Mouse (Mus musculus) heart, postnatal 0 days (tissue): ENCODE results near the gene Rab24. TPM values are rescaled to one million over a fixed set of nuclear protein-coding genes. Genes with fewer than 3 reads are reported as not detected.

ENCODE experiments used
- ATAC-seq: fragments of 200-750 bp; cut with Nextera tagmentation; 2 replicates; pipeline ENCODE4 v1.8.0; 2017; ENCODE audit warnings: low read depth, moderate number of reproducible peaks, moderate library complexity; ENCODE audit not compliant: insufficient read depth
- DNase-seq: peaks from one replicate; pipeline ENCODE4 v3.0.0-alpha.2; 2016; ENCODE audit warnings: low spot score
- H3K27ac ChIP-seq: fragments of 300-500 bp; sonication (generic); 2 replicates; pipeline ENCODE4 v1.5.1; 2014; ENCODE audit warnings: low read depth, mild to moderate bottlenecking
- H3K27me3 ChIP-seq: fragments of 300-500 bp; sonication (generic); 2 replicates; pipeline ENCODE4 v1.6.1; 2014; ENCODE audit warnings: low read length, mixed read lengths; ENCODE audit not compliant: control insufficient read depth, insufficient read depth
- H3K36me3 ChIP-seq: fragments of 300-500 bp; sonication (generic); replicated peaks from 2 replicates; pipeline ENCODE4 v1.6.1; 2014; ENCODE audit warnings: low read length, mixed read lengths; ENCODE audit not compliant: control insufficient read depth, insufficient read depth
- H3K4me1 ChIP-seq: fragments of 300-500 bp; sonication (generic); 2 replicates; pipeline ENCODE4 v1.6.1; 2014; ENCODE audit warnings: antibody characterized with exemption; ENCODE audit not compliant: control insufficient read depth, insufficient read depth
- H3K4me2 ChIP-seq: fragments of 300-500 bp; sonication (generic); 2 replicates; pipeline ENCODE4 v1.6.1; 2014; ENCODE audit warnings: low read depth, mild to moderate bottlenecking, low read length, moderate library complexity
- H3K4me3 ChIP-seq: fragments of 300-500 bp; sonication (generic); 2 replicates; pipeline ENCODE4 v1.5.1; 2014; ENCODE audit warnings: low read depth, low read length
- H3K9ac ChIP-seq: fragments of 300-500 bp; sonication (generic); replicated peaks from 2 replicates; pipeline ENCODE4 v1.6.1; 2014; ENCODE audit warnings: low read depth, low read length, mixed read lengths
- H3K9me3 ChIP-seq: fragments of 300-500 bp; sonication (generic); replicated peaks from 2 replicates; pipeline ENCODE4 v1.6.1; 2016; ENCODE audit warnings: low read length; ENCODE audit not compliant: control insufficient read depth
- CTCF ChIP-seq: IDR thresholded peaks from 2 replicates; pipeline ENCODE4 v1.5.1; 2016; ENCODE audit warnings: antibody characterized with exemption, control low read depth, low read depth
- EP300 ChIP-seq: IDR thresholded peaks from 2 replicates; pipeline ENCODE4 v1.6.1; 2016; ENCODE audit warnings: antibody characterized with exemption, low read depth
- WGBS: fragments of 180-500 bp; shearing (Covaris S2); extraction: QIAGEN DNeasy Blood & Tissue Kit; methylation state at CpG from one replicate; pipeline ENCODE4 v1.1.7; 2014; 5-methylcytosine and 5-hydroxymethylcytosine counted together
- polyA plus RNA-seq: library from polyadenylated mRNA; unstranded; fragments of >200 nt; fragmentation: Nextera tagmentation; extraction: Ambion mirVana; gene quantifications from 2 replicates; pipeline ENCODE4 v1.2.1, GENCODE M21; 2015
- total RNA-seq: library from RNA; depleted of rRNA; stranded (reverse); fragments of >200 nt; gene quantifications from 2 replicates; pipeline ENCODE4 v1.2.3, GENCODE M21; 2014; ENCODE audit warnings: low replicate concordance; rRNA removed

The Rab24 gene
- total and polyA plus RNA-seq, 2 experiments from 2014 or later: 53.0 to 69.2 TPM

- no peak overlapping the region for H3K4me3 ChIP-seq
- peak; percentile 15 for DNase-seq
- H3K4me1 ChIP-seq: no peaks in the 10 kb centered on the region
- H3K4me2 ChIP-seq: no peak overlapping the region
- ATAC-seq: no peak
- WGBS: 79% methylated on average over 3 of the region's 3 CpGs
- H3K27me3 ChIP-seq: no peaks in the 10 kb centered on the region
- no peak overlapping the region for H3K9ac ChIP-seq
- H3K36me3 ChIP-seq: peaks cover 83% of the 10 kb centered on the region
- no peak overlapping the region for H3K27ac ChIP-seq
- H3K9me3 ChIP-seq: no peaks in the 10 kb centered on the region
- TF ChIP-seq EP300: no peak
- no peak for TF ChIP-seq CTCF
These were observed 32.9 kb downstream of the Rab24 start for GRCm38 (mm10) chr13:55288854-55289253.

GRCm38 (mm10) chr13:55277646-55278045 is 44.1 kb downstream of the Rab24 start:
- no peak for TF ChIP-seq CTCF
- TF ChIP-seq EP300: no peak
- no peaks in the 10 kb centered on the region for H3K4me1 ChIP-seq
- 74% methylated on average over 5 of the region's 5 CpGs for WGBS
- H3K36me3 ChIP-seq: peaks cover 73% of the 10 kb centered on the region
- H3K4me3 ChIP-seq: no peak overlapping the region
- H3K9ac ChIP-seq: no peak overlapping the region
- DNase-seq (no peak), ATAC-seq (no peak)
- no peak overlapping the region for H3K4me2 ChIP-seq
- no peak overlapping the region for H3K27ac ChIP-seq
- H3K9me3 ChIP-seq: no peaks in the 10 kb centered on the region
- H3K27me3 ChIP-seq: no peaks in the 10 kb centered on the region

- ATAC-seq (no peak), DNase-seq (no peak)
- no peak overlapping the region for H3K9ac ChIP-seq
- no peaks in the 10 kb centered on the region for H3K4me1 ChIP-seq
- H3K9me3 ChIP-seq: no peaks in the 10 kb centered on the region
- H3K4me3 ChIP-seq: no peak overlapping the region
- TF ChIP-seq CTCF (no peak), EP300 (no peak)
- H3K4me2 ChIP-seq: no peak overlapping the region
- H3K36me3 ChIP-seq: peaks cover 72% of the 10 kb centered on the region
- 89% methylated on average over 5 of the region's 5 CpGs for WGBS
- no peak overlapping the region for H3K27ac ChIP-seq
- H3K27me3 ChIP-seq: no peaks in the 10 kb centered on the region
These were observed 44.5 kb downstream of the Rab24 start for GRCm38 (mm10) chr13:55277203-55277602.

Other genes with a start within 250 kb of the Rab24 start
- gene Uimc1, start 221.6 kb downstream of the Rab24 start, total RNA-seq: 6.2 and 11.1 TPM in 2 replicates
- gene Uimc1, start 221.6 kb downstream of the Rab24 start, polyA plus RNA-seq: 12.5 and 13.9 TPM in 2 replicates
- 13.3 and 21.0 TPM in 2 replicates for gene Zfp346, start 216.6 kb downstream of the Rab24 start, total RNA-seq
- gene Zfp346, start 216.6 kb downstream of the Rab24 start, polyA plus RNA-seq: 11.7 and 13.4 TPM in 2 replicates
- gene Gm17617, start 188.4 kb downstream of the Rab24 start, total RNA-seq: not detected in 2 replicates
- gene Gm17617, start 188.4 kb downstream of the Rab24 start, polyA plus RNA-seq: not detected in 2 replicates
- gene Fgfr4, start 169.3 kb downstream of the Rab24 start, total RNA-seq: not detected in 2 replicates
- gene Fgfr4, start 169.3 kb downstream of the Rab24 start, polyA plus RNA-seq: 0.08 and 0.11 TPM in 2 replicates
- 49.3 and 75.1 TPM in 2 replicates for gene Nsd1, start 112.2 kb downstream of the Rab24 start, total RNA-seq
- gene Nsd1, start 112.2 kb downstream of the Rab24 start, polyA plus RNA-seq: 39.1 and 45.4 TPM in 2 replicates
- 161 and 188 TPM in 2 replicates for gene Prelid1, start 1.4 kb downstream of the Rab24 start, total RNA-seq
- gene Prelid1, start 1.4 kb downstream of the Rab24 start, polyA plus RNA-seq: 192 and 196 TPM in 2 replicates
- 24.8 and 33.1 TPM in 2 replicates for gene Mxd3, start 7.9 kb upstream of the Rab24 start, total RNA-seq
- gene Mxd3, start 7.9 kb upstream of the Rab24 start, polyA plus RNA-seq: 8.6 and 11.4 TPM in 2 replicates
- gene Lman2, start 40.8 kb upstream of the Rab24 start, total RNA-seq: 89.3 and 100 TPM in 2 replicates
- gene Lman2, start 40.8 kb upstream of the Rab24 start, polyA plus RNA-seq: 41.3 and 42.4 TPM in 2 replicates
- 0.46 and 1.1 TPM in 2 replicates for gene Rgs14, start 47.8 kb upstream of the Rab24 start, total RNA-seq
- gene Rgs14, start 47.8 kb upstream of the Rab24 start, polyA plus RNA-seq: 0.30 and 0.32 TPM in 2 replicates
- not detected in 2 replicates for gene Slc34a1, start 76.2 kb upstream of the Rab24 start, total RNA-seq
- gene Slc34a1, start 76.2 kb upstream of the Rab24 start, polyA plus RNA-seq: not detected in 2 replicates
- gene Pfn3, start 93.3 kb upstream of the Rab24 start, total RNA-seq: not detected in 2 replicates
- not detected in 2 replicates for gene Pfn3, start 93.3 kb upstream of the Rab24 start, polyA plus RNA-seq
- gene F12, start 104.8 kb upstream of the Rab24 start, total RNA-seq: 0.12 TPM in 1 of 2 replicates, not detected in the other
- not detected in 2 replicates for gene F12, start 104.8 kb upstream of the Rab24 start, polyA plus RNA-seq
- gene Grk6, start 123.1 kb upstream of the Rab24 start, total RNA-seq: 27.2 and 44.4 TPM in 2 replicates
- 10.7 TPM in 2 replicates for gene Grk6, start 123.1 kb upstream of the Rab24 start, polyA plus RNA-seq
- 3.6 and 8.2 TPM in 2 replicates for gene Prr7, start 142.3 kb upstream of the Rab24 start, total RNA-seq
- gene Prr7, start 142.3 kb upstream of the Rab24 start, polyA plus RNA-seq: 0.08 TPM in 1 of 2 replicates, not detected in the other
- gene Dbn1, start 166.2 kb upstream of the Rab24 start, total RNA-seq: 38.5 and 46.0 TPM in 2 replicates
- gene Dbn1, start 166.2 kb upstream of the Rab24 start, polyA plus RNA-seq: 30.2 and 30.9 TPM in 2 replicates
- 134 and 186 TPM in 2 replicates for gene Pdlim7, start 191.7 kb upstream of the Rab24 start, total RNA-seq
- 190 and 210 TPM in 2 replicates for gene Pdlim7, start 191.7 kb upstream of the Rab24 start, polyA plus RNA-seq
- 2.7 and 2.8 TPM in 2 replicates for gene Dok3, start 207.3 kb upstream of the Rab24 start, total RNA-seq
- gene Dok3, start 207.3 kb upstream of the Rab24 start, polyA plus RNA-seq: 0.95 and 1.4 TPM in 2 replicates
- 25.3 and 30.4 TPM in 2 replicates for gene Ddx41, start 214.7 kb upstream of the Rab24 start, total RNA-seq
- 16.3 and 17.3 TPM in 2 replicates for gene Ddx41, start 214.7 kb upstream of the Rab24 start, polyA plus RNA-seq
- gene Fam193b, start 249.2 kb upstream of the Rab24 start, total RNA-seq: 17.7 and 19.6 TPM in 2 replicates
- 9.5 and 10.3 TPM in 2 replicates for gene Fam193b, start 249.2 kb upstream of the Rab24 start, polyA plus RNA-seq